Mouse (Mus musculus) ES-Bruce4 (cell line): ENCODE results near the gene Yipf1. TPM values are rescaled to one million over a fixed set of nuclear protein-coding genes. Genes with fewer than 3 reads are reported as not detected.

ENCODE experiments used
- H3K27ac ChIP-seq: 2 replicates; pipeline ENCODE4 v1.5.1; 2012; ENCODE audit warnings: low read length, inconsistent platforms; ENCODE audit not compliant: insufficient read depth
- H3K27me3 ChIP-seq: 2 replicates; pipeline ENCODE4 v1.6.1; 2012; ENCODE audit warnings: mild to moderate bottlenecking, low read length, inconsistent platforms; ENCODE audit not compliant: control insufficient read depth, poor library complexity, insufficient read depth, severe bottlenecking
- H3K36me3 ChIP-seq: 2 replicates; pipeline ENCODE4 v1.6.1; 2012; ENCODE audit warnings: inconsistent platforms, mild to moderate bottlenecking, low read length, moderate library complexity; ENCODE audit not compliant: control insufficient read depth, poor library complexity, insufficient read depth, severe bottlenecking
- H3K4me1 ChIP-seq: one replicate; pipeline ENCODE4 v1.8.1; 2011; ENCODE audit warnings: low read length; ENCODE audit not compliant: control insufficient read depth, insufficient read depth
- H3K4me3 ChIP-seq: 2 replicates; pipeline ENCODE4 v1.5.1; 2011; ENCODE audit warnings: low read depth, mild to moderate bottlenecking, low read length
- H3K9ac ChIP-seq: 2 replicates; pipeline ENCODE4 v1.6.1; 2012; ENCODE audit warnings: low read depth, mild to moderate bottlenecking, inconsistent platforms; ENCODE audit not compliant: poor library complexity, severe bottlenecking
- H3K9me3 ChIP-seq: replicated peaks from 2 replicates; pipeline ENCODE4 v1.6.1; 2012; ENCODE audit warnings: mild to moderate bottlenecking, low read length, inconsistent platforms; ENCODE audit not compliant: control insufficient read depth, poor library complexity, insufficient read depth, severe bottlenecking
- CTCF ChIP-seq: IDR thresholded peaks from one replicate; pipeline ENCODE4 v1.8.1; 2011; ENCODE audit warnings: low read depth, low read length
- EP300 ChIP-seq: IDR thresholded peaks from 2 replicates; pipeline ENCODE4 v1.6.1; 2011; ENCODE audit warnings: low read depth, low read length; ENCODE audit not compliant: insufficient read depth
- POLR2A ChIP-seq: IDR thresholded peaks from one replicate; pipeline ENCODE4 v1.8.1; 2011; ENCODE audit warnings: low read length; ENCODE audit not compliant: insufficient read depth
- polyA plus RNA-seq: library from polyadenylated mRNA; stranded (reverse); fragments of >200 nt; gene quantifications from 2 replicates; pipeline ENCODE4 v1.2.4, GENCODE M21; 2011; ENCODE audit warnings: low read depth; ENCODE audit not compliant: missing spikeins, insufficient read depth, insufficient read length

The Yipf1 gene
- polyA plus RNA-seq, 1 experiment: 26.6 TPM

DNA sequence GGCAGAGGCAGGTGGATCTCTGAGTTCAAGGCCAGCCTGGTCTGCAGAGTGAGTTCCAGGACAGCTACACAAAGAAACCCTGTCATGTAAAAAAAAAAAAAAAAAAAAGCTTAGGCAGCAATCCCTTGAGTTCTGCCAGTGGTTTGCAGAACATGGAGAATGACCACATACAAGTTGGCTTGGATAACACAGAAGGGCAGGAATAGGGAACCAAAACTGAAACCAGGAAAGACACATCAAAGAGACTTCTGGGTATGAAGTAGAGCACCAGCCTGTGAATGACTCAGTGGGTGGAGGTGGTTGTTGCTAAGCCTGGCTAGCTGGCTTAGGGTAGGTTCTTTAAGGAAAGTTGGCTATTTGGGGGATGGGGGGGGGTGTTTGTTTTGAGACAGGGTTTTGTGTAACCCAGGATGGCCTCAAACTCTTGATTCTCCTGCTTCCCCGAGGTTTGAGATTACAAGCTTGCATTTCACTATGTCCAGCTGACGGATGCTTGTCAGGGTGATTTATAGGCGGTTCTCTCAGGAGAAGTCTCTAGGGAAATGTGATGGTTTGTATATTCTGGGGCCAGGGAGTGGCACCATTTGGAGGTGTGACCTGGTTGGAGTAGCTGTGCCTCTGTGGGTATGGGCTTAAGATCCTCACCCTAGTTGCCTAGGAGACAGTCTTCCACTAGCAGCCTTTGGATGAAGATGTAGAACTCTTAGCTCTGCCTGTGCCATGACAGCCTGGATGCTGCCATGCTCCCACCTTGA is 28.5 kb upstream of the Yipf1 start:
- Histone ChIP-seq H3K9me3 (no peaks in the 10 kb centered on the region), H3K9ac (no peak overlapping the region)

DNA sequence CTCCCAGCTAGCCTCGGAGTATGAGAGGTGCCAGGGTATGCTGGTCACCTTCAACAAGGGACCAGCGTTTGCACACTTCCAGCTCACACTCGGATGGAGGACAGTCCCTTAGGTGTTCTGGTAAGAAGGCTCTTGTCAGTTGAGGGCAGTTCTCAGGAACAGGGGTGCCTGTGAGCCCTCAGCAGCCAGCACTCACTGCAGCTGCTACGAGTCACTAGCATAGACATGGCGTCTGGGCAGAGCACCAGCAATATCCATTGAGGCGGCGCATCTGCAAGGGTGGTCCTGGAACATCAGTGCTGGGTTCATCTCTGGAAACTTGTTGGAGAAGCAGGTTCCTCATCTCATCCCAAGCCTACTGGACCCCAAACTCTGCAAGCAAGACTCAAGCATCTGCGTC is 27.8 kb upstream of the Yipf1 start:
- Histone ChIP-seq H3K4me3 (no peak overlapping the region), H3K36me3 (no peaks in the 10 kb centered on the region), H3K9me3 (no peaks in the 10 kb centered on the region), H3K27me3 (no peaks in the 10 kb centered on the region), H3K4me1 (no peaks in the 10 kb centered on the region), H3K9ac (no peak overlapping the region), H3K27ac (no peak overlapping the region)
- TF ChIP-seq POLR2A (no peak), CTCF (no peak), EP300 (no peak)

More for the DNA sequence above, 28.5 kb upstream of the Yipf1 start:
- Histone ChIP-seq H3K27ac (no peak overlapping the region), H3K27me3 (no peaks in the 10 kb centered on the region), H3K4me3 (no peak overlapping the region), H3K4me1 (no peaks in the 10 kb centered on the region), H3K36me3 (no peaks in the 10 kb centered on the region)
- TF ChIP-seq POLR2A (no peak), EP300 (no peak), CTCF (no peak)

DNA sequence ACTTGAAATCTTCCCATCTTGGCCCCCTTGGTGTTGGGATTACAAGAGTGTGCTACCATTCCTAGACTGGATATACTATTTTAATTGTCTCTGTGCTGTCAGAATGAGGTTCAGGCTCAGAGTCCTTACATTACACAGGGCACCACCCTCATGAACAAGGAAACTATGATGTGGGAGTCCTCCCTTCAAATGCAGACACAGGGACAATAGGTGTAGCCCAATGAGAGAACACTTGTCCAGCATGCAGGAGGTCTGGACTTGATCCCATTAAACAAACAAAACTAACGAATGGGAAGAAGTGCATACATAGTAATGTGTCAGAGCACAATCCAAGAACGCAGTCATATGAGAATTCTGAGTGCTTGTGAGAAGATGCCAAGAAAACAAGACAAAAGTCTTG is 26.6 kb upstream of the Yipf1 start:
- H3K4me3 ChIP-seq: no peak overlapping the region
- no peaks in the 10 kb centered on the region for H3K4me1 ChIP-seq
- TF ChIP-seq POLR2A (no peak), EP300 (no peak)
- no peaks in the 10 kb centered on the region for H3K27me3 ChIP-seq
- H3K36me3 ChIP-seq: no peaks in the 10 kb centered on the region
- H3K9ac ChIP-seq: no peak overlapping the region
- no peak overlapping the region for H3K27ac ChIP-seq
- no peaks in the 10 kb centered on the region for H3K9me3 ChIP-seq

DNA sequence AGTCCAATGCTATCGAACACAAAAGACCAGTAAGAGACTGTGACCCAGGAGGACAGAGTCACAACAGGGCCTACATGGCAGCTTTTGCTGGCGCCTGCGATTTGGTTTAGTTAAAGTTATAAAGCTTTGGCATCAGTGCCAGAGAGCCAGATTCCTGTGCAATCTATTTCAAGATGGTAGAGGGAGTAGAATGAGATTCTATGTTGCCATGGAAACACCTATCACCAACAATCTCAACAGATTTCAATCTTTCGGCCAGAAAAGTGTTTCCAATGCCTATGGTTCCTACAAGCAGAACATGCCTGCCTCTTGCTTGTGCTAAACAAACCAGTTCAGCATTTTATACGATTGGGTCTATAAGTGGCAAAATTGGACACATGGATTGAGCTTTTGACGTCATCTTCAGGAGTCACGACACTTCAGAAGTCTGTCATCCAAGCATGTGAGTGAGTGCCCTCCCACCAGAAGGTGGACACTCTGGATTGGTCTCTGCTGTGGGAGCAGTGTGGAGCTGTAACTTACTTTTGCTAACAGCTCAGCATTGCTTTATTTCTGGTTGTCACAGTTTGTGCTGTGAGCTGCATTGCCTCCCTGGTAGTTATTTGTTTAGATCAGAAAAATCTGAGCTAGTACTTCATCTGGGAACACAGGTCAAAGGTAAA is 22.4 kb upstream of the Yipf1 start:
- Histone ChIP-seq H3K36me3 (no peaks in the 10 kb centered on the region), H3K27ac (no peak overlapping the region), H3K4me3 (no peak overlapping the region), H3K27me3 (no peaks in the 10 kb centered on the region), H3K9me3 (no peaks in the 10 kb centered on the region), H3K9ac (no peak overlapping the region), H3K4me1 (no peaks in the 10 kb centered on the region)
- TF ChIP-seq CTCF: no peak
- no peak for TF ChIP-seq POLR2A

DNA sequence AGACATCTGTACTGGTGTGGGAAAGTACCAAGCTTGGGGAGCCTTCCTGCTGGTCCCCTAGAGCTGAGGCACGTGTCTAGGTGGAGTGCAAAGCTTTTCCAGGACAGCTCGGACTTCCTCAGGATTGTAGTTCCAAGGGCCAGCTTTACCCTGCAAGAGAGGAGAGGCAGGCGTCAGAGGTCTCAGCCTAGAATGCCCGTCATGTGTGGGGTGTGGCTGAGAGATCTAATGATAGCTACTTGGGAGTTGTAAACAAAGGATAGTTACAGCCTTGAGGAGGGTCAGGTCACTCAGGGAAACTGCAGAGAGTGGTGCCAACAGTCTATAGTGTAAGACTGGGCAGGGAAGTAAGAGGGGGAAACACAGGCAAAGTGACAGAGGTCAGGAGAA is 21.9 kb upstream of the Yipf1 start:
- TF ChIP-seq EP300 (no peak), CTCF (no peak), POLR2A (no peak)
- Histone ChIP-seq H3K36me3 (no peaks in the 10 kb centered on the region), H3K27me3 (no peaks in the 10 kb centered on the region), H3K4me3 (no peak overlapping the region), H3K27ac (no peak overlapping the region), H3K9me3 (no peaks in the 10 kb centered on the region), H3K9ac (no peak overlapping the region), H3K4me1 (no peaks in the 10 kb centered on the region)

DNA sequence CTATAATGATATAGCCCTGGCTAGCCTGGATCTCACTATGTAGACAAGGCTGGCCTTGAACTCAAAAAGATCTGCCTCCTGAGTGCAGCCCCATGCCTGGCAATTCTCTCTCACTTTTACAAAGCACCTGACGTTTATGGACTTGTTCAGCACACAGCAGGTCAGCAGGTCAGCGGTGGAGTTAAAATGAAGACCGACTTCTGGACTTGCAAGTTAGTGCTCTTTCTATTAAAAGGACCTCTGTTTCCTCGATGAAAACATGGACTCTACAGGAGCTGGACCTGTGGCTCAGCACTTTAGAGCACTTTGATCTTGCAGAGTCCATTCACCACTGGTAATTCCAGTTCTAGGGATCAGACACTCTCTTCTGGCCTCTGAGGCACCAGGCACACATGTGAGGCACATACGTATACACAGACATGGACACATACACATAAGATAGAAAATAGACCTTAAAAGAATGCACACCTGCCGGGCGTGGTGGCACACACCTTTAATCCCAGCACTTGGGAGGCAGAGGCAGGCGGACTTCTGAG is 16.0 kb upstream of the Yipf1 start:
- TF ChIP-seq CTCF: no peak
- TF ChIP-seq POLR2A: no peak
- no peak for TF ChIP-seq EP300
- Histone ChIP-seq H3K4me3 (no peak overlapping the region), H3K27ac (no peak overlapping the region), H3K27me3 (no peaks in the 10 kb centered on the region), H3K9ac (no peak overlapping the region), H3K4me1 (no peaks in the 10 kb centered on the region), H3K36me3 (no peaks in the 10 kb centered on the region), H3K9me3 (no peaks in the 10 kb centered on the region)
